Mouse (Mus musculus) hindbrain, embryonic 13.5 days (tissue): ENCODE results near the gene Nom1. TPM values are rescaled to one million over a fixed set of nuclear protein-coding genes. Genes with fewer than 3 reads are reported as not detected.

Source experiments
- ATAC-seq: fragments of 200-750 bp; cut with Nextera tagmentation; 2 replicates; pipeline ENCODE4 v1.8.0; 2017; ENCODE audit warnings: moderate TSS enrichment; ENCODE audit not compliant: low FRiP score
- H3K27ac ChIP-seq: fragments of 300-500 bp; sonication (generic); 2 replicates; pipeline ENCODE4 v1.5.1; 2015; ENCODE audit warnings: inconsistent platforms, mild to moderate bottlenecking, moderate library complexity
- H3K27me3 ChIP-seq: fragments of 300-500 bp; sonication (generic); 2 replicates; pipeline ENCODE4 v1.6.1; 2015; ENCODE audit warnings: mild to moderate bottlenecking, inconsistent platforms
- H3K36me3 ChIP-seq: fragments of 300-500 bp; sonication (generic); 2 replicates; pipeline ENCODE4 v1.6.1; 2015; ENCODE audit warnings: mild to moderate bottlenecking, inconsistent platforms
- H3K4me1 ChIP-seq: fragments of 300-500 bp; sonication (generic); replicated peaks from 2 replicates; pipeline ENCODE4 v1.6.1; 2015; ENCODE audit warnings: inconsistent platforms
- H3K4me2 ChIP-seq: fragments of 300-500 bp; sonication (generic); 2 replicates; pipeline ENCODE4 v1.6.1; 2015; ENCODE audit warnings: inconsistent platforms, mild to moderate bottlenecking, moderate library complexity
- H3K4me3 ChIP-seq: fragments of 300-500 bp; sonication (generic); 2 replicates; pipeline ENCODE4 v1.5.1; 2015; ENCODE audit warnings: mild to moderate bottlenecking, inconsistent platforms
- H3K9ac ChIP-seq: fragments of 300-500 bp; sonication (generic); 2 replicates; pipeline ENCODE4 v1.6.1; 2015; ENCODE audit warnings: mild to moderate bottlenecking, inconsistent platforms
- H3K9me3 ChIP-seq: fragments of 300-500 bp; sonication (generic); 2 replicates; pipeline ENCODE4 v1.6.1; 2016; ENCODE audit warnings: inconsistent platforms
- WGBS: fragments of 180-500 bp; shearing (Covaris S2); methylation state at CpG from one replicate; pipeline ENCODE4 v1.1.7; 2015; 5-methylcytosine and 5-hydroxymethylcytosine counted together
- polyA plus RNA-seq: library from polyadenylated mRNA; unstranded; fragments of >200 nt; fragmentation: Nextera tagmentation; extraction: Ambion mirVana; gene quantifications from 2 replicates; pipeline ENCODE4 v1.2.1, GENCODE M21; 2015

The Nom1 gene
- polyA plus RNA-seq, 1 experiment from 2014 or later: 22.2 TPM

DNA sequence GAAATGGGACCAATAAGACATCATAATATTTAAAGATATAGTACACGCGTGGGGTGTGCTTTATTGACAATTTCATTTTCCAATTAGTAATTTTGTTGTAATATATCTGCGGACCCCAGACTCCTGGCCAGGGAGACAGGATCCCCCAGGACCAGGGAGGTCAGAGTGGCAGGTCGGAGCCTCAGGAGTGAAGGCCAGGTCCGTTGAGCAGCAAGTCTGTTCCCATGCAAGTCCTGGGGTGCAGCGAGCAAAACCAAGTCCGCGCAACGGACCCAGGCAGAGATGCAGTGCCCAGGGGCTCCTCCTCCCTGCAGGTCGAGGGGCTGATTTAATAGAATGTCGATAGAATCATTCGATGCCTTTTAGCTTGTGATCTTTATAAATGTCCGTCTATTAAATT, 52.9 kb downstream of the Nom1 start:
- Histone ChIP-seq H3K9ac (no peak overlapping the region), H3K4me2 (no peak overlapping the region), H3K9me3 (no peaks in the 10 kb centered on the region), H3K27me3 (peaks cover 99% of the 10 kb centered on the region), H3K4me1 (peaks cover 7% of the 10 kb centered on the region; the same call in 1 of the 2 replicates), H3K36me3 (no peaks in the 10 kb centered on the region), H3K27ac (no peak overlapping the region), H3K4me3 (no peak overlapping the region)
- WGBS: 15% methylated on average over 13 of the region's 13 CpGs
- no peak for ATAC-seq

DNA sequence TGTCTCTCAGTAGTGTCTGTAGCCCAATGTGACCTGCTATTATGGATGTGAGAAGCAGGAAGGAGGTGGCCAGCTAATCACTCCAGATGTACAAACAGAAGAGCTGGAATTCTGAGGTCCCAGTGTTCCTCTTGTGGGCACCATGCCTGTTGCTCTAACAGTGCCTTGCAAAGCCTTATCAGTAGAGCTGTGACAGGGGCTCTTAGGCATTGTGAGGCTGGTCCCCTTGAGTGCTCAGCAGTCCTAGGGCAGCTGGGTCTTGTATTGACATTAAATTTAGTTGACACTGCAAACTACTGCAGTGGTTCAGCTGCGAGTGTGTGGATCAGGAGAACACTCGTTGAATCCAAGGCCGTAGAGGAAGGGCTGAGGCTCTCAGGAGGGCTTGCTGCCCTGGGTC, 72.5 kb downstream of the Nom1 start:
- 0 out of 2 replicates have a peak, but pooled peaks cover 2% of the 10 kb centered on the region for H3K27me3 ChIP-seq
- no peaks in the 10 kb centered on the region for H3K9me3 ChIP-seq
- H3K36me3 ChIP-seq: no peaks in the 10 kb centered on the region
- no peak for ATAC-seq
- H3K27ac ChIP-seq: no peak overlapping the region
- H3K4me2 ChIP-seq: no peak overlapping the region
- no peaks in the 10 kb centered on the region for H3K4me1 ChIP-seq
- no peak overlapping the region for H3K4me3 ChIP-seq
- no peak overlapping the region for H3K9ac ChIP-seq
- WGBS: 76% methylated on average over 3 of the region's 3 CpGs

Other genes starting within 250 kb of the Nom1 start
- 12.2 and 13.9 TPM in 2 replicates for gene Rnf32, start 238.7 kb upstream of the Nom1 start, polyA plus RNA-seq
- gene Lmbr1, start 56.3 kb upstream of the Nom1 start, polyA plus RNA-seq: 30.7 and 30.9 TPM in 2 replicates
- 0.31 and 0.48 TPM in 2 replicates for gene Mnx1, start 43.8 kb downstream of the Nom1 start, polyA plus RNA-seq
- gene Ube3c, start 134.6 kb downstream of the Nom1 start, polyA plus RNA-seq: 24.9 and 27.8 TPM in 2 replicates